Mouse (Mus musculus): Measurements from ENCODE around the gene Zfp609.

DNA sequence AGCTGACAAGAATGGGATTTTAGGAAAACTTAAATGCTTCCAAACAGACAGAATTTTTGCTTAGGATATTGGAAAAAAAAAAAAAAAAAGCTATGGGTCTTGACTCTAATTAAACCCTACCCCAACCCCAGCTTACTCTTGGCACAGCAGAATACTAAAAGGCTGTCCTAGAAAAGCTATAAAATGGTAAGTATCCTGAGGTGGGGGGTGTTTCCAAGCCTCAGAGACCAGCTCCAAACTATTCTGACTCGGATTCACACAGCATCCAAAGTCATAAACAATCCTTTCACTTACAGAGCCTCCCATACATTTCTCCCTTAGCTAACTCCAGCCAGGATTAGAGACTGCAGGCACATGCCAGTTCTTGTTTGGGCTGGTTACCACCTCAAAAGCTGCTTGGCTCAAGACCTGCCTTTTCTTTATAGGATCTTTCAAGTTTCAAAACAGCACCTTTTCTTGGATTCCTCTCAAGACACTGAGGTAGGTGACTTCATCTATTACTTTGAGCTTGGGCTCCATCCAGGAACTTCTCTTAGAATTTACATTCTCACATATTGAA is 50.4 kb downstream of the Zfp609 start:
- TF ChIP-seq CTCF (IDR thresholded peaks at IDR 0.05; ENCODE audit: low read depth, low read length), result no peak
- TF ChIP-seq POLR2A (IDR thresholded peaks at IDR 0.05; ENCODE audit: extremely low read depth, insufficient read depth, low read length), result no peak
